Mouse (Mus musculus): ENCODE data around the gene Ndufc2. TPM values are rescaled to one million over a fixed set of nuclear protein-coding genes. Genes with fewer than 3 reads are reported as not detected.

The Ndufc2 gene
- polyA plus RNA-seq, 1 experiment from 2014 or later: 352 TPM

DNA sequence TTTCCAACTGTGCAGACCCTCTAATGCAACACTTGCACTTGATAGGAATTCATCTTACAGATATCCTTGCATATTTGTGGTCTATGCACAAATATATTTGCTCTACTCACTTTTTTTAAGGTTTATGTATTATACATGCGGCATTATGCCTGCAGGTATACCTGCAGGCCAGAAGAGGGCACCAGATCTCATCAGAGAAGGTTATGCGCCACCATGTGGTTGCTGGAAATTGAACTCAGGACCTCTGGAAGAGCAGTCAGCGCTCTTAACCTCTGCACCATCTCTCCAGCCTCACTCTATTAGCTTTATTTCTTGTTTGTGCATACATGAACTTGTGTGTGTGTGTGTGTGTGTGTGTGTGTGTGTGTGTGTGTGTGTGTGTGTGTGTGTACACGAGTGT, 38.3 kb upstream of the Ndufc2 start:
- no peak overlapping the region for H3K4me3 ChIP-seq
- ATAC-seq (ENCODE audit: insufficient number of reproducible peaks, insufficient read depth, low FRiP score, low TSS enrichment): no peak
- WGBS: 20% methylated on average over 4 of the region's 4 CpGs
- H3K4me1 ChIP-seq: no peaks in the 10 kb centered on the region
- H3K27ac ChIP-seq: no peak overlapping the region
- no peaks in the 10 kb centered on the region for H3K36me3 ChIP-seq
- H3K27me3 ChIP-seq: no peaks in the 10 kb centered on the region
- H3K9ac ChIP-seq: no peak overlapping the region
- no peaks in the 10 kb centered on the region for H3K9me3 ChIP-seq
- H3K4me2 ChIP-seq (replicated peaks): no peak overlapping the region

DNA sequence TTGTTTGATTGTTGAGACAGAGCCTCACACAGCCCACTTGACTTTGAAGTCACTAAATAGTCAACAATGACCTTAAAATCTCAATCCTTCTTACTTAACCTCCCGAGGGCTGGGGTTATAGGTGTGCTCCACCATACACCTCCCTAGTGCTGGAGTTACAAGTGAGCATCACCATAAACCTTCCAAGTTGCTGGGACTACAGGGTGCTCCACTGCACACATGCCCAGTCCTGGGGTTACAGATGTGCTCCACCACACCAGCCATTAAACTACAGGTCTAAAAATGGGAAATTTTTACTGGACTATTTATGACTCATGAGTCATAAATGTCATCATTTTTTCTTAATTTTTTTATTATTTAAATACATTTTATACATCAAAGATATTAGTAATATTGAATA, 33.9 kb upstream of the Ndufc2 start:
- H3K4me3 ChIP-seq: no peak overlapping the region
- H3K9me3 ChIP-seq: no peaks in the 10 kb centered on the region
- H3K4me1 ChIP-seq: peaks cover 3% of the 10 kb centered on the region
- H3K27ac ChIP-seq: no peak overlapping the region
- no peaks in the 10 kb centered on the region for H3K27me3 ChIP-seq
- WGBS: 65% methylated on average over 1 of the region's 1 CpGs
- no peaks in the 10 kb centered on the region for H3K36me3 ChIP-seq
- no peak overlapping the region for H3K4me2 ChIP-seq (replicated peaks)
- ATAC-seq (ENCODE audit: insufficient number of reproducible peaks, insufficient read depth, low FRiP score, low TSS enrichment): no peak
- H3K9ac ChIP-seq: no peak overlapping the region

DNA sequence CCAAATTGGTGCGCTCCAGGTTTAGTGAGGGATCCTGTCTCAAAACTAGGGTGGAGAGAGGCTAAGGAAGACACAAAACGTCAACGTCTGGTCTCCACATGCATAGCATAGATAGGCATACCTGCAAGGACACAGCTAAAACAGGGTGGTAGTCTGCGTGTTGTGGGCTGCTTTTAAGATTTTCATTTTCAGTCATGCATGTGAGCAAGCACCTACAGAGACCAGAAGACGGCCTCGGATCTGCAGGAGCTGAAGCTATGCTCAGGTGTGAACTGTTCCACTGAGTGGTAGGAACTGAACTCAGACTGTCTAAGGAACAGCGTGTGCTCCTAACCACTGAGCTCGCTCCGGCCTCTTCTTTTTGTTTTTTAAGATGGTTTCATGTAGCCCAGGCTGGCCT, 24.7 kb upstream of the Ndufc2 start:
- Histone ChIP-seq H3K27me3 (no peaks in the 10 kb centered on the region), H3K9ac (no peak overlapping the region), H3K4me3 (no peak overlapping the region), H3K36me3 (peaks cover 47% of the 10 kb centered on the region), H3K4me1 (peaks cover 9% of the 10 kb centered on the region), H3K27ac (no peak overlapping the region), H3K4me2 (replicated peaks) (no peak overlapping the region), H3K9me3 (no peaks in the 10 kb centered on the region)
- 92% methylated on average over 9 of the region's 9 CpGs for WGBS
- no peak for ATAC-seq (ENCODE audit: insufficient number of reproducible peaks, insufficient read depth, low FRiP score, low TSS enrichment)

DNA sequence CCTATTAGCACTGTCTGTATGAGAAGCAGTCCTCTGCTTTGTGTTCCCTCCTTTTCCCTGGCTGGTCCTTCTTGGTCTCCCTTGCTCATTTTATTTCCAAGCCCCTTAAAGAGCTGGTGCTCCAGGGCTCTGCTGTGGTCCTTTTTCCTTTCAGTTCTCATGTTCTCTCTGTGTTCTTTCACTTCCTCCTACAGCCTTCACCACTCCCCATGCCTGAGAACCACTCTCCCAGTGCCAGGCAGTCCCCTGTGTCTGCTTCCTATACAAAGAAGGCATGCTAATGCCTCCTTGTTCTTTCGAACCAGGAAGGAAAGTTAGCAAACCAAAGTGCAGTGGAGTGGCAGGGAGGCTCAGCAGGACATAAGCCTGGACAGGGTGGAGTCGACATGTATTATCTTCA, 23.9 kb upstream of the Ndufc2 start:
- Histone ChIP-seq H3K27me3 (no peaks in the 10 kb centered on the region), H3K4me1 (peaks cover 6% of the 10 kb centered on the region), H3K9me3 (no peaks in the 10 kb centered on the region), H3K27ac (no peak overlapping the region), H3K4me3 (no peak overlapping the region), H3K9ac (no peak overlapping the region), H3K4me2 (replicated peaks) (no peak overlapping the region), H3K36me3 (peaks cover 53% of the 10 kb centered on the region)
- ATAC-seq (ENCODE audit: insufficient number of reproducible peaks, insufficient read depth, low FRiP score, low TSS enrichment): no peak
- 88% methylated on average over 2 of the region's 2 CpGs for WGBS

DNA sequence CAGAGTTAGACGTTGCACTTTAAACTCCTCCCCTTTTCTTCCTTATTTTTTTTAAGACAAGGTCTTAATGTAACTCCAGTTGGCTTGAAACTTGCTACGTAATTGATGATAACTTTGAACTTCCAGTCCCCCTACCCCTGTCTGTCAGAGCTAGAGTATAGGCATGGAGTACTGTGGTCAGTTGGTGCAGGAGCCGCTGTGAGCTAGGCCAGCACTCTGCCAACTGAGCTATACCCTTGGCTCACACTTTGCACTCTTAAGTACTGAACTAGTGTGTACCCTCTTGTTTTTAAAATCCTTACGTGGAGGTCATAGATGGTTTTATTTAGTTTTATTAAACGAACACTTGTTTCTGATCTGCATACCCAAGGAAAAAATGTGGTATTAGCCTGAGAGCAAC, 20.5 kb upstream of the Ndufc2 start:
- no peak overlapping the region for H3K4me2 ChIP-seq (replicated peaks)
- no peak overlapping the region for H3K9ac ChIP-seq
- H3K4me3 ChIP-seq: no peak overlapping the region
- no peak for ATAC-seq (ENCODE audit: insufficient number of reproducible peaks, insufficient read depth, low FRiP score, low TSS enrichment)
- WGBS: 89% methylated on average over 5 of the region's 5 CpGs
- H3K27ac ChIP-seq: no peak overlapping the region
- no peaks in the 10 kb centered on the region for H3K4me1 ChIP-seq
- H3K27me3 ChIP-seq: no peaks in the 10 kb centered on the region
- peaks cover 77% of the 10 kb centered on the region for H3K36me3 ChIP-seq
- H3K9me3 ChIP-seq: no peaks in the 10 kb centered on the region

DNA sequence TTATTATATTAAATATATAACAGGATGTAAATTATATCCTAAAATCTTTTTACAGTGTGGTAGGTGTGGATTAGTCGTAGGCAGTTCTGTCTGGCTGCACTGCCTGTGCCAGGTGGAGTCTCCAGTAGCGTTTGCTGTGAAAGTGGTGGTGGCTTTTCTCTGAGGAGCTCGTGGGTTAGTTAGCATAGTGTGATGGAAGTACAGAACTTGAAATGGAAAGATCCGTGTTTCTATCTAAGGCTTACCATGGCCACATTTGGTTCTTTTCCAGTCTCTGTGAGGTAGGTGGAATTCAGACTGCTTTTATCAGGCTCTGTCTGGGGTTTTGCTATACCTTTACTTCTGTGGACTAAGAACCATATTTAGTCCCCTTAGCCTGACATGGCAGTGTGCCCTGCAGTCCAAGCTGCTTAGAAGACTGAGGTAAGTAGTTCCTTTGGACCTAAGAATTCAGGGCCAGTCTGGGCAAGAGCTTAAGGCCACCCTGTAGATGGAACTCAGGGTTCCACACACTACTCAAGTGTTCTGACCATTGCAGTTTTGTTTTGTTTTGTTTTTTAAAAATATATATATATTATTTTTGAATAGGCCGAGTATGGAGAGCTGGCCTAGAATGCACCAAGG, 19.2 kb upstream of the Ndufc2 start:
- Histone ChIP-seq H3K9me3 (no peaks in the 10 kb centered on the region), H3K27ac (no peak overlapping the region), H3K4me3 (no peak overlapping the region), H3K4me1 (no peaks in the 10 kb centered on the region), H3K9ac (no peak overlapping the region), H3K27me3 (no peaks in the 10 kb centered on the region), H3K4me2 (replicated peaks) (no peak overlapping the region), H3K36me3 (peaks cover 78% of the 10 kb centered on the region)
- no peak for ATAC-seq (ENCODE audit: insufficient number of reproducible peaks, insufficient read depth, low FRiP score, low TSS enrichment)
- 90% methylated on average over 5 of the region's 5 CpGs for WGBS

DNA sequence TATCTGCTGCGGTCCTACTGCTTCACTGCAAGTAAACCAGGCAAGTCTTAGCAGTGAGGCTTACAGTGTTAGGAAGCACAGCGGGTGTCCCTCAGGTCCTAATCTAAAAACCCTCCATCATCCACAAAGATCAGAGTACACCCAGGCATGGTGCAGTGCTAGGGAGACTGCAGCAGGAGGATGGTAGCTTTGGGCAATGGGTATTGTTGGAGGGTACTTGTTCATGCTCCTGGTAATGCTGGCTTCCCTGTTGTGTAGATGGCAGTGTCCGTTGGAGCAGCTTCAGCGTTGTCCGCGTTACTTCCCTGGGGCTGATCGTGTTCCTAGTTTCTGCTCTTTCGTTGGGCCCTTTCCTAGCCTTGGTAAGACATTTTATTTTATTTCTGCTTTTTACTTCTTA, 17.1 kb upstream of the Ndufc2 start:
- WGBS: 96% methylated on average over 8 of the region's 8 CpGs
- no peak overlapping the region for H3K27ac ChIP-seq
- no peaks in the 10 kb centered on the region for H3K4me1 ChIP-seq
- H3K4me3 ChIP-seq: no peak overlapping the region
- H3K9me3 ChIP-seq: no peaks in the 10 kb centered on the region
- no peak for ATAC-seq (ENCODE audit: insufficient number of reproducible peaks, insufficient read depth, low FRiP score, low TSS enrichment)
- no peaks in the 10 kb centered on the region for H3K27me3 ChIP-seq
- H3K4me2 ChIP-seq (replicated peaks): no peak overlapping the region
- no peak overlapping the region for H3K9ac ChIP-seq
- peaks cover 88% of the 10 kb centered on the region for H3K36me3 ChIP-seq

DNA sequence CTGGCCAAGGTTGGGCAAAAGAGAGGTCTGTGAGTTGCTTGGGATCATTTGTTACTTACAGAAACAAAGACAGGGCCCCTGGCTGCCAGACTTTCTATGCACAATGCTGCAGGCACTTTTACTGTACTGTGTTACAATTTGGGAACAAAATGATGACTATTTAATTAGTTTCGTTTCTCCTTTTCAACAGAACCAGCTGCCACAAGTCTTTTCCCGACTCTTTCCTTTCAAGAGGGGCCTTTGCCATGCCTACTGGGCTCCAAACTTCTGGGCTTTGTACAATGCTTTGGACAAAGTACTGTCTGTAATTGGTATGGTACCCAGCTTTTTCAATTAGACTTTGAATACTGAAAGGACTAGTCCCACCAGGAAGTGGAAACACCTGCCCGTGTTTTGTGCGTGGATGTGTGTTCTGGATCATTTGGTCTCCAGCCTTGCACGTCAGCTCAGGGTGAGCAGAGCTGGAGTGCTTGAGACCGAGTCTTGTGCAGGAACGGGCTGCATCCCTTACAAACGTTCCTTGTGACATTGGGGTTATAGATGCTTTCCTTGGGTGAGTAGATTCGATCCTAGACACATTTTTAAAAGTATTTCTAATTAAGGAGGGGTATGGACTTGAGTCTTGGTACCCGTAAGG, 16.2 kb upstream of the Ndufc2 start:
- Histone ChIP-seq H3K9me3 (no peaks in the 10 kb centered on the region), H3K4me3 (no peak overlapping the region), H3K36me3 (peaks cover 88% of the 10 kb centered on the region)

DNA sequence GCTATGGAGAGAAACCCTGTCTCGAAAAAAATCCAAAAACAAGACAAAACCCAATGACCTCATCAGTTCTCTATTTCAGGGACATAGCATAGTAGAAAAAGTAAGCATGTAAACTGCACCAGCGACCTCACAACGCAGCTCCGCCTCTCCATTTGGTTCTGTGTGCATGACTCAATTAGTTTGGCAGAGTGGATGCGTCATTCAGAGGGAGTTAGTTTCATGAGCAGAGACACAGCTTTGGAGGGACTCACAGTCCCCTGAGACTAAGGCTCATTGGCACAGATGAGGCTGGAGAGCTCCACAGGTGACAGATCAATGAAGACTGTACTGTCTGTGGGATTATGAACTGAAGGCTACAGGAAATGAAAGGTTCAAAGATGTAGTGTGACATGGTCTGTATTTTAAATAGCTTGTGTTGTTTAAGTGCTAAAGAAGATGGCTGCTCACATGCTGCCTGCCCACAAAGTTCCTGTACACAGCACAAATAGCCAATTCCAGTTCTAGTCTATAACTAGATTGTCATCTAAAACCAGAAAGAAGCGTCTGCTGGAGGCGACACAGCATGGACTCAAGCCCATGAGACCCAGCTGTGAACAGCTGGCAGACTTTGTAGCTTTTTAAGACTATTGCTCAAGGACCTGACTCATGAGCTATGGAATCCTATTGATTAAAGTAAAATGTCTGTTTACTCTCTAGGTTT, 13.5 kb upstream of the Ndufc2 start:
- Histone ChIP-seq H3K9me3 (no peaks in the 10 kb centered on the region), H3K36me3 (peaks cover 80% of the 10 kb centered on the region), H3K27me3 (no peaks in the 10 kb centered on the region), H3K27ac (no peak overlapping the region), H3K4me1 (no peaks in the 10 kb centered on the region), H3K4me3 (no peak overlapping the region), H3K9ac (no peak overlapping the region), H3K4me2 (replicated peaks) (no peak overlapping the region)
- ATAC-seq (ENCODE audit: insufficient number of reproducible peaks, insufficient read depth, low FRiP score, low TSS enrichment): no peak
- 90% methylated on average over 7 of the region's 7 CpGs for WGBS

More for the DNA sequence above, 16.2 kb upstream of the Ndufc2 start:
- no peak overlapping the region for H3K9ac ChIP-seq
- H3K27ac ChIP-seq: no peak overlapping the region
- H3K4me2 ChIP-seq (replicated peaks): no peak overlapping the region
- H3K27me3 ChIP-seq: no peaks in the 10 kb centered on the region
- ATAC-seq (ENCODE audit: insufficient number of reproducible peaks, insufficient read depth, low FRiP score, low TSS enrichment): no peak
- 92% methylated on average over 10 of the region's 10 CpGs for WGBS
- no peaks in the 10 kb centered on the region for H3K4me1 ChIP-seq

DNA sequence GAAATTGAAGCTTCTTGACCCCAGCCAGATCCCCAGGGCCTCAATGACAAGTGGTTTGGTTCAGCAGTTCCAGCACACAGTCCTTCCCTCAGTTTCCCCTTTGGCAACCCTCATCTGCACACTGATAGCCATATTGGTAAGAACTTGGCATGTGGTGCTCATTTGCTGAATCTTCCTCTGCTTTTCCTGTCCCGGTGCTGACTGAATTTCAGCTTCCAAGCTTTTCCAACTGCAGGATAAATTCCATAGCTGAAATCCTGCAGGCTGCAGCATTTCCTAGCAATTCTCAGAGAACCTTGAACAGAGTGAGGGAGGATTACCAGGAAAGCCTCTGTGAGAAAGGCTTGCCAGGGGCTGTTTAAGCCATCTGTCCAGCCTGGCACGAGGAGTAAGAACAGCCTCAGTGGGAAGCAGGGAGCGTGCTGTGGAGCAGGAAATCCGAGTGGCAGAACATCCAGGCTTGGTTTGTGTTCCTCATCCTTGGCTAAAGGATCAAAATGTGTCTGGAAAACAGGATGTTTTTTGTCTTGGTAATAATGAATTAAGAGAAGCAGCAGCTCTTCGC, 12.9 kb upstream of the Ndufc2 start:
- Histone ChIP-seq H3K4me3 (no peak overlapping the region), H3K4me1 (no peaks in the 10 kb centered on the region), H3K9ac (no peak overlapping the region), H3K4me2 (replicated peaks) (no peak overlapping the region), H3K9me3 (no peaks in the 10 kb centered on the region), H3K27me3 (no peaks in the 10 kb centered on the region), H3K36me3 (peaks cover 81% of the 10 kb centered on the region), H3K27ac (no peak overlapping the region)
- 93% methylated on average over 5 of the region's 5 CpGs for WGBS
- no peak for ATAC-seq (ENCODE audit: insufficient number of reproducible peaks, insufficient read depth, low FRiP score, low TSS enrichment)

DNA sequence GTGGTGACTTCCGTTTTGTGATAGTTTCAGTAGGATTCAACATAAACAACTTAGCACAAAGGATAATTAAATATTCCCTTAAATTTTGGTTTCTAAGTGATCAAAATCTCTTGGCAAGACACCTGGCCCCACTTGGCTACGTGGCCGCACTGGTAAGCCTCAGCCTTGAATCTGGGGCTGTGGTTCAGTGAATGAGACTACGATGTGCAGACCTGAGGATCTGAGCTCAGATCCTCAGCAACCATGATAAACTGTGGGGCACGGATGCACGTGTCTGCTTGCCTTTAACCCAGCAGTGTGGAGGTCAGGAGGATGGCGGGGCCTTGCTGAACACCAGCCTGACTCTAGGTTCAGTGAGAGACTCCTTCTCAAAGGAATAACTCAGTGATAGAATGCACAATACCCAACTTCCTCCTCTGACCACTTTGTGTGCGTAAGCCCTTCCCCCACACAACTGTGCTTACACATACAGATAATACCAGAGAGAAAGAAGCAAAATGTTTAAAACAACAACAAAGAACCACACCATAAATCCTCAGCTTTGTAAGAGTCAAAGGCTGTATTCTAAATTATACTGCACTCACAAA, 12.1 kb upstream of the Ndufc2 start:
- Histone ChIP-seq H3K4me2 (replicated peaks) (no peak overlapping the region), H3K27me3 (no peaks in the 10 kb centered on the region), H3K4me1 (no peaks in the 10 kb centered on the region), H3K36me3 (peaks cover 84% of the 10 kb centered on the region), H3K27ac (no peak overlapping the region), H3K9ac (no peak overlapping the region), H3K4me3 (no peak overlapping the region), H3K9me3 (no peaks in the 10 kb centered on the region)
- 93% methylated on average over 8 of the region's 8 CpGs for WGBS
- ATAC-seq (ENCODE audit: insufficient number of reproducible peaks, insufficient read depth, low FRiP score, low TSS enrichment): no peak

DNA sequence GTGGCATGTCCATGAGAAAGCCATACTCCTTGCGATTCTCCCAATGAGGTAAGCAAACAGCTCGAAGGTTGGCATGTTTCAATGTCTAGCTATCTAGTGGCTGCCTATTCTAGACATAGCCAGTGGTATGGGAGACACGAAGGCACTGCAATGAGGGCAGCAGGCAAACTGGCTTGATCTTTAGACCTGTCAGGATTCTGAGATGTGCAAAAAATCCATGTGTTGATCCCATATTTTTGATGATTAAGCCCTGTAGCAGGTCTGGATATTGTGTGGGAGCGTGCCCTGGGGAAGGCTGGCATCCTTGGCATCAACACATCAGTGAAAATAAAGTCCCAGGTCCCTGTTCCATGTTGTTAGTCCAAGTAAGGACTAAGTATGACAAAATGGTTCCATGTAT, 11.3 kb upstream of the Ndufc2 start:
- no peaks in the 10 kb centered on the region for H3K9me3 ChIP-seq
- peaks cover 82% of the 10 kb centered on the region for H3K36me3 ChIP-seq
- H3K4me3 ChIP-seq: no peak overlapping the region
- no peaks in the 10 kb centered on the region for H3K27me3 ChIP-seq
- H3K9ac ChIP-seq: no peak overlapping the region
- no peaks in the 10 kb centered on the region for H3K4me1 ChIP-seq
- no peak overlapping the region for H3K4me2 ChIP-seq (replicated peaks)
- no peak overlapping the region for H3K27ac ChIP-seq
- WGBS: 95% methylated on average over 4 of the region's 4 CpGs
- ATAC-seq (ENCODE audit: insufficient number of reproducible peaks, insufficient read depth, low FRiP score, low TSS enrichment): no peak
